Mouse (Mus musculus): ENCODE data around the gene Bivm.

DNA sequence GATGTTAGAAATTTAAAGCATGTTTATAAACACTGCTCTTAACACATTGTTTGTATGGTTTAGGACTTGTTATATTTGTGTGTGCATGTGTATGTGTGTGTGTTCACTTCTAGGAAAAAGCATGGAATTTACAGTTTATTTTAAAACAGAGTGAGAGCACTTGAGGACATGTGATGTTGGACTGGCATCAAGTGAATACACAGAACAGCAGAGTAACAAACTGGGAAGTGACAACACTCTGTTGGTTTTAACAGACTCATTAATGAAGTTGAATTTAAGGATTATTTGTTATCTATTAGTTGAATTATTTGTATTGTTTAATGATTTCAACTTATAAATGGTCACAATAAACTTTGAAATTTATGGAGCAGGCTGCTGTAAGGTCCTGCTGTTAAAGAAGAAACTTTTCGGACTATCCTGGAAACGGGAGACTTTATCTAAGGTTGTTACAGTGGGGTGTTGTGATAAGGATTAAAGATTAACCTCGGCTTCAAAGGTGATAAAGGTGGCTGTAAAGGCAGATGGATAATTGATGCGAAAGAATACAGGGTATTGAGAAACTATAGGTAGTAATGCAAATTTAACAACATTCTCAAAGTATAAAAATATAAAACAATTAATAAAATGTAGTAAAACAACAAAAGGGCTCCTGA, 11.3 kb downstream of the Bivm start:
- no peak for TF ChIP-seq CTCF (IDR thresholded peaks at IDR 0.05; ENCODE audit: control insufficient read depth, insufficient read depth, low read length)
- no peak for TF ChIP-seq POLR2A (IDR thresholded peaks at IDR 0.05; ENCODE audit: borderline replicate concordance, control insufficient read depth, low read depth, low read length)
